Mouse (Mus musculus): ENCODE measurements around the gene Vmn2r52.
"Not testable (repeated sequence)": the region's sequence is repeated elsewhere in the genome, so short reads cannot be mapped to it uniquely, and the experiment has no call there.

Vmn2r52 gene

GRCm38 (mm10) chr7:10176473-10176872 is at the start of gene Vmn2r52:
Gene Vmn2r52 (minus strand): TSS chr7:10176573.
- DNase-seq (ENCODE audit: extremely low spot score, low read depth, low spot score) = no peak

- not testable (repeated sequence) for DNase-seq (ENCODE audit: extremely low spot score, low read depth, low spot score)
Measured at GRCm38 (mm10) chr7:10105641-10106040, 70.7 kb downstream of the Vmn2r52 start, which contains the start of gene Vmn2r51. Gene Vmn2r51 (minus strand): TSS chr7:10105741.

Data from hindlimb bud, embryonic 11.5 days (tissue).